Mouse (Mus musculus) testis, postnatal 14 days (tissue): ENCODE measurements around the gene Pde4d.

ENCODE experiments used
- DNase-seq: peaks from one replicate; pipeline ENCODE4 v3.0.0; 2021; ENCODE audit warnings: low spot score

The Pde4d gene

GRCm38 (mm10) chr13:109239296-109239695 is 789.5 kb downstream of the Pde4d start:
- DNase-seq, result no peak

- DNase-seq, result no peak
Measured at GRCm38 (mm10) chr13:109242456-109243050, 792.8 kb downstream of the Pde4d start.

- DNase-seq, result no peak
Measured at GRCm38 (mm10) chr13:109243160-109243559, 793.4 kb downstream of the Pde4d start.

GRCm38 (mm10) chr13:109247061-109247460 is 797.3 kb downstream of the Pde4d start:
- DNase-seq, result no peak

GRCm38 (mm10) chr13:109249315-109249714 is 799.6 kb downstream of the Pde4d start:
- no peak for DNase-seq

GRCm38 (mm10) chr13:109255634-109256033 is 805.9 kb downstream of the Pde4d start:
- DNase-seq, result no peak

GRCm38 (mm10) chr13:109260220-109260795 is 810.6 kb downstream of the Pde4d start:
- DNase-seq, result peak; percentile 51

GRCm38 (mm10) chr13:109260796-109261516 is 811.2 kb downstream of the Pde4d start:
- no peak for DNase-seq

GRCm38 (mm10) chr13:109261642-109262220 is 812.0 kb downstream of the Pde4d start:
- DNase-seq, result no peak

GRCm38 (mm10) chr13:109262501-109262900 is 812.8 kb downstream of the Pde4d start:
- DNase-seq, result no peak

- no peak for DNase-seq
Measured at GRCm38 (mm10) chr13:109263833-109264232, 814.1 kb downstream of the Pde4d start.

GRCm38 (mm10) chr13:109268253-109268652 is 818.5 kb downstream of the Pde4d start:
- DNase-seq, result no peak

GRCm38 (mm10) chr13:109268659-109269322 is 819.0 kb downstream of the Pde4d start:
- no peak for DNase-seq

GRCm38 (mm10) chr13:109274869-109275268 is 825.1 kb downstream of the Pde4d start:
- no peak for DNase-seq

GRCm38 (mm10) chr13:109277792-109278191 is 828.0 kb downstream of the Pde4d start:
- no peak for DNase-seq

GRCm38 (mm10) chr13:109278504-109278912 is 828.8 kb downstream of the Pde4d start:
- DNase-seq, result no peak

GRCm38 (mm10) chr13:109279211-109279610 is 829.5 kb downstream of the Pde4d start:
- no peak for DNase-seq

- no peak for DNase-seq
Measured at GRCm38 (mm10) chr13:109280433-109280832, 830.7 kb downstream of the Pde4d start.

- no peak for DNase-seq
Measured at GRCm38 (mm10) chr13:109287465-109287864, 837.7 kb downstream of the Pde4d start.

GRCm38 (mm10) chr13:109290922-109291321 is 841.2 kb downstream of the Pde4d start:
- no peak for DNase-seq

GRCm38 (mm10) chr13:109293011-109293410 is 843.3 kb downstream of the Pde4d start:
- no peak for DNase-seq

- no peak for DNase-seq
Measured at GRCm38 (mm10) chr13:109296347-109297037, 846.7 kb downstream of the Pde4d start.
